Mouse (Mus musculus) heart, postnatal 36 days (tissue): Measurements from ENCODE around the gene Vgll4. TPM values are rescaled to one million over a fixed set of nuclear protein-coding genes. Genes with fewer than 3 reads are reported as not detected.
A peak's percentile ranks its signal among the peaks of the same experiment; 100 is the strongest.

Source experiments
- DNase-seq, 2 experiments: peaks; one replicate each; pipeline ENCODE4 v3.0.0; 2021 to 2022
- intact Hi-C: fragments of 180-260 bp; cut with DNase I; formaldehyde crosslinking; loops from one replicate; pipeline ENCODE4 v1.15.1; 2025
- total RNA-seq, 2 experiments: library from RNA; stranded (reverse); gene quantifications; 2 replicates each; pipeline ENCODE4 v1.2.3; 2021

Vgll4 gene
- total RNA-seq, 2 experiments from 2014 or later, result 20.6 to 23.1 TPM

GRCm38 (mm10) chr6:114821646-114822045 is 148.1 kb downstream of the Vgll4 start:
- intact Hi-C loops, result loop anchor here (2.0 kb wide), 1 partner anchor 53 kb away; no protein-coding TSS in a partner anchor
- DNase-seq, result no peak

- intact Hi-C loops, result loop anchor here (2.0 kb wide), 1 partner anchor 55 kb away; no protein-coding TSS in a partner anchor
Measured at GRCm38 (mm10) chr6:114819971-114820481, 149.8 kb downstream of the Vgll4 start.

GRCm38 (mm10) chr6:114818471-114818870 is 151.3 kb downstream of the Vgll4 start:
- DNase-seq, result peak in 1 of 2 experiments; percentile 37
- intact Hi-C loops, result loop anchor here (1.0 kb wide), 1 partner anchor 103 kb away; no protein-coding TSS in a partner anchor

More at GRCm38 (mm10) chr6:114819971-114820481, 149.8 kb downstream of the Vgll4 start:
- DNase-seq, result peak in 1 of 2 experiments; percentile 40

GRCm38 (mm10) chr6:114817948-114818347 is 151.8 kb downstream of the Vgll4 start:
- peak in 1 of 2 experiments; percentile 48 for DNase-seq
- intact Hi-C loops, result loop anchor here (1.0 kb wide), 1 partner anchor 103 kb away; no protein-coding TSS in a partner anchor

GRCm38 (mm10) chr6:114814882-114815650 is 154.7 kb downstream of the Vgll4 start:
- DNase-seq, result no peak
- intact Hi-C loops, result loop anchor here (2.0 to 5.0 kb wide), 2 partner anchors 83 to 108 kb away; no protein-coding TSS in a partner anchor

- DNase-seq, result no peak
- intact Hi-C loops, result loop anchor here (2.0 to 5.0 kb wide), 2 partner anchors 82 to 108 kb away; no protein-coding TSS in a partner anchor
Measured at GRCm38 (mm10) chr6:114814199-114814881, 155.5 kb downstream of the Vgll4 start.

GRCm38 (mm10) chr6:114812779-114813178 is 157.0 kb downstream of the Vgll4 start:
- no peak for DNase-seq
- intact Hi-C loops, result loop anchor here (5.0 kb wide), 1 partner anchor 80 kb away; no protein-coding TSS in a partner anchor

- peak; percentile 48 to 53 for DNase-seq
- intact Hi-C loops, result loop anchor here (5.0 kb wide), 1 partner anchor 80 kb away; no protein-coding TSS in a partner anchor
Measured at GRCm38 (mm10) chr6:114812322-114812721, 157.5 kb downstream of the Vgll4 start.

Other genes with a start within 250 kb of the Vgll4 start
- 10 to 100 TPM; 12.7 to 13.2 TPM for gene Tamm41, start 67.9 kb upstream of the Vgll4 start, total RNA-seq
- gene Syn2, start 164.9 kb upstream of the Vgll4 start, total RNA-seq, result 1 to 10 TPM; 3.4 to 5.7 TPM